Mouse (Mus musculus) CH12.LX (cell line): Measurements from ENCODE around the gene Pitx2. TPM values are rescaled to one million over a fixed set of nuclear protein-coding genes. Genes with fewer than 3 reads are reported as not detected.
A peak's percentile ranks its signal among the peaks of the same experiment; 100 is the strongest.

Source experiments
- DNase-seq: peaks from one replicate; pipeline ENCODE4 v3.0.0-alpha.2; 2013; ENCODE audit errors: extremely low read depth
- H3K27ac ChIP-seq: 2 replicates; pipeline ENCODE4 v1.5.1; 2012; ENCODE audit warnings: low read depth, mild to moderate bottlenecking, control low read depth, moderate library complexity; ENCODE audit not compliant: insufficient read depth
- H3K27me3 ChIP-seq: replicated peaks from 2 replicates; pipeline ENCODE3; 2012; ENCODE audit warnings: inconsistent platforms
- H3K36me3 ChIP-seq, 2 experiments: replicated peaks in 1 of 2; 2 replicates each; pipeline versions ENCODE3 to v1.6.1; 2012; ENCODE audit warnings: inconsistent platforms in 1 of 2, low read length in 1 of 2, mild to moderate bottlenecking in 1 of 2, mixed read lengths in 1 of 2, moderate library complexity in 1 of 2; ENCODE audit not compliant: control insufficient read depth in 1 of 2, insufficient read depth in 1 of 2
- H3K4me1 ChIP-seq, 2 experiments: 2 replicates each; pipeline ENCODE4 v1.6.1; 2012; ENCODE audit warnings: inconsistent platforms in 1 of 2, moderate library complexity in 1 of 2; ENCODE audit not compliant: insufficient read depth in 2 of 2, control insufficient read depth in 1 of 2
- H3K4me2 ChIP-seq: 2 replicates; pipeline ENCODE4 v1.6.1; 2012; ENCODE audit warnings: low read depth, mild to moderate bottlenecking, control low read depth; ENCODE audit not compliant: poor library complexity, insufficient read depth, severe bottlenecking
- H3K4me3 ChIP-seq, 3 experiments: fragments of 150-350 bp in 1 of 3; sonication (generic) in 1 of 3; replicated peaks in 1 of 3; 2 replicates each; pipeline versions ENCODE3 to v1.5.1; 2011 to 2012; ENCODE audit warnings: low read depth in 2 of 3, low read length in 2 of 3, mild to moderate bottlenecking in 2 of 3, moderate library complexity in 2 of 3, control low read depth in 1 of 3, improper control_type of control experiment in 1 of 3, inconsistent platforms in 1 of 3, mixed read lengths in 1 of 3; ENCODE audit not compliant: poor library complexity in 1 of 3
- H3K79me2 ChIP-seq: replicated peaks from 2 replicates; pipeline ENCODE4 v1.6.1; 2012; ENCODE audit warnings: mild to moderate bottlenecking, moderate library complexity; ENCODE audit not compliant: control insufficient read depth, poor library complexity, insufficient read depth, severe bottlenecking; ENCODE audit errors: extremely low read depth
- H3K9ac ChIP-seq: 2 replicates; pipeline ENCODE4 v1.6.1; 2012; ENCODE audit warnings: low read depth, mild to moderate bottlenecking, control low read depth, moderate library complexity; ENCODE audit not compliant: insufficient read depth
- H3K9me3 ChIP-seq: replicated peaks from 2 replicates; pipeline ENCODE3; 2012; ENCODE audit warnings: low read length, inconsistent platforms, mixed read lengths
- BHLHE40 ChIP-seq: IDR thresholded peaks from 2 replicates; pipeline ENCODE4 v1.6.1; 2011; ENCODE audit warnings: mild to moderate bottlenecking, low read depth, low read length, improper control_type of control experiment
- CTCF ChIP-seq, 2 experiments: IDR thresholded peaks in 1 of 2; conservative IDR thresholded peaks in 1 of 2; 2 replicates each; pipeline ENCODE4 v1.5.1; 2011 to 2012; ENCODE audit warnings: low read depth in 2 of 2, low read length in 2 of 2, improper control_type of control experiment in 1 of 2, inconsistent platforms in 1 of 2, mild to moderate bottlenecking in 1 of 2, moderate library complexity in 1 of 2
- ELF1 ChIP-seq: IDR thresholded peaks from 2 replicates; pipeline ENCODE4 v1.6.1; 2014; ENCODE audit warnings: low read depth, mild to moderate bottlenecking, inconsistent platforms, low read length, improper control_type of control experiment
- JUND ChIP-seq: conservative IDR thresholded peaks from 2 replicates; pipeline ENCODE4 v1.6.1; 2011; ENCODE audit warnings: low read depth, low read length, improper control_type of control experiment
- MAFK ChIP-seq: IDR thresholded peaks from 2 replicates; pipeline ENCODE4 v1.6.1; 2011; ENCODE audit warnings: low read length, improper control_type of control experiment; ENCODE audit not compliant: insufficient replicate concordance
- MAX ChIP-seq: IDR thresholded peaks from 2 replicates; pipeline ENCODE4 v1.6.1; 2011; ENCODE audit warnings: low read length, improper control_type of control experiment
- MEF2A ChIP-seq: IDR thresholded peaks from 2 replicates; pipeline ENCODE4 v1.6.1; 2014; ENCODE audit warnings: low read depth, mild to moderate bottlenecking, inconsistent platforms, low read length, improper control_type of control experiment, borderline replicate concordance
- MXI1 ChIP-seq: IDR thresholded peaks from 2 replicates; pipeline ENCODE4 v1.6.1; 2011; ENCODE audit warnings: mild to moderate bottlenecking, low read depth, low read length, improper control_type of control experiment
- MYC ChIP-seq: IDR thresholded peaks from 2 replicates; pipeline ENCODE4 v1.6.1; 2011; ENCODE audit warnings: low read depth, mild to moderate bottlenecking, improper control_type of control experiment, low read length
- NELFE ChIP-seq: IDR thresholded peaks from 2 replicates; pipeline ENCODE4 v1.6.1; 2011; ENCODE audit warnings: low read depth, low read length, improper control_type of control experiment
- NRF1 ChIP-seq: IDR thresholded peaks from 2 replicates; pipeline ENCODE4 v1.6.1; 2014; ENCODE audit warnings: low read depth, mild to moderate bottlenecking, inconsistent platforms, low read length, improper control_type of control experiment, moderate library complexity
- POLR2AphosphoS2 ChIP-seq: IDR thresholded peaks from 2 replicates; pipeline ENCODE4 v1.6.1; 2011; ENCODE audit warnings: low read depth, low read length, improper control_type of control experiment
- SMC3 ChIP-seq: IDR thresholded peaks from 2 replicates; pipeline ENCODE4 v1.6.1; 2011; ENCODE audit warnings: low read depth, low read length, improper control_type of control experiment
- TBP ChIP-seq: conservative IDR thresholded peaks from 2 replicates; pipeline ENCODE4 v1.6.1; 2011; ENCODE audit warnings: low read depth, low read length, improper control_type of control experiment
- TCF12 ChIP-seq: IDR thresholded peaks from 2 replicates; pipeline ENCODE4 v1.6.1; 2014; ENCODE audit warnings: low read depth, mild to moderate bottlenecking, inconsistent platforms, low read length, improper control_type of control experiment
- UBTF ChIP-seq: IDR thresholded peaks from 2 replicates; pipeline ENCODE4 v1.6.1; 2012; ENCODE audit warnings: low read depth, mild to moderate bottlenecking, inconsistent platforms, low read length, improper control_type of control experiment, moderate library complexity
- ZKSCAN1 ChIP-seq: IDR thresholded peaks from 2 replicates; pipeline ENCODE4 v1.6.1; 2012; ENCODE audit warnings: low read depth, inconsistent platforms, low read length, improper control_type of control experiment, borderline replicate concordance
- dilution Hi-C: fragments of 300-500 bp; cut with MboI; formaldehyde crosslinking; loops from 2 replicates; pipeline ENCODE4 v1.14.3; 2020; ENCODE audit warnings: low sequenced_read_pairs; ENCODE audit not compliant: extremely low pct_unique_long_range_greater_than_20kb, extremely low pct_ligation_motif_present
- in situ Hi-C: fragments of 300-500 bp; cut with MboI; formaldehyde crosslinking; loops from 3 replicates; pipeline ENCODE4 v1.14.3; 2019; ENCODE audit warnings: low sequenced_read_pairs, low pct_ligation_motif_present, low pct_unique_long_range_greater_than_20kb, mixed read lengths
- polyA plus RNA-seq: library from polyadenylated mRNA; unstranded; fragments of >175 nt; gene quantifications from 2 replicates; pipeline ENCODE4 v1.2.1, GENCODE M21; 2012; ENCODE audit warnings: low read depth; ENCODE audit not compliant: insufficient read length
- total RNA-seq, 2 experiments: library from RNA; depleted of rRNA; stranded (reverse); fragments of 300-350 nt in 1 of 2; fragments of >200 nt in 1 of 2; gene quantifications; 2 replicates each; pipeline ENCODE4 v1.2.3; 2012 to 2014

The Pitx2 gene
- total and polyA plus RNA-seq, 3 experiments, result not detected

- Histone ChIP-seq H3K4me1 (no peaks in the 10 kb centered on the region), H3K4me3 (no peak overlapping the region), H3K9ac (no peak overlapping the region)
These were observed 56.6 kb downstream of the Pitx2 start for GRCm38 (mm10) chr3:129256283-129256682.

GRCm38 (mm10) chr3:129256766-129257165 lies 57.1 kb downstream of the Pitx2 start:
- Histone ChIP-seq H3K4me2 (no peak overlapping the region), H3K79me2 (no peaks in the 10 kb centered on the region), H3K27me3 (no peaks in the 10 kb centered on the region), H3K4me3 (no peak overlapping the region), H3K4me1 (no peaks in the 10 kb centered on the region), H3K36me3 (no peaks in the 10 kb centered on the region), H3K9me3 (peaks cover 4% of the 10 kb centered on the region), H3K27ac (no peak overlapping the region), H3K9ac (no peak overlapping the region)
- DNase-seq, result no peak
- dilution Hi-C loops, result no loop called here
- in situ Hi-C loops, result no loop called here
- TF ChIP-seq CTCF (conservative IDR thresholded peaks at IDR 0.05 in 1 of 2, IDR thresholded peaks at IDR 0.05 in 1 of 2; ENCODE audit: low read depth in 2 of 2, low read length in 2 of 2), result peak in 1 of 2 experiments; percentile 9; a peak in 1 of 4 replicates
- no peak for TF ChIP-seq MXI1

More at GRCm38 (mm10) chr3:129256283-129256682, 56.6 kb downstream of the Pitx2 start:
- dilution Hi-C loops (no loop called here), in situ Hi-C loops (no loop called here)
- H3K9me3 ChIP-seq, result peaks cover 4% of the 10 kb centered on the region
- no peaks in the 10 kb centered on the region for H3K36me3 ChIP-seq
- H3K27ac ChIP-seq, result no peak overlapping the region
- H3K4me2 ChIP-seq, result no peak overlapping the region
- H3K27me3 ChIP-seq, result no peaks in the 10 kb centered on the region
- no peaks in the 10 kb centered on the region for H3K79me2 ChIP-seq
- TF ChIP-seq POLR2AphosphoS2 (no peak), JUND (no peak), ZKSCAN1 (no peak), TBP (no peak), ELF1 (no peak), MYC (no peak), NELFE (no peak), UBTF (no peak), MAX (no peak), MEF2A (no peak), BHLHE40 (no peak), MAFK (no peak), TCF12 (no peak), NRF1 (no peak), SMC3 (no peak)
- no peak for DNase-seq
